Mouse (Mus musculus) E14TG2a.4 (cell line): ENCODE data around the gene Lcn9.

Experiments used
- CTCF ChIP-seq: conservative IDR thresholded peaks from 2 replicates; pipeline ENCODE4 v1.5.1; 2014; ENCODE audit warnings: low read length
- NANOG ChIP-seq: IDR thresholded peaks from 2 replicates; pipeline ENCODE4 v1.6.1; 2014; ENCODE audit warnings: borderline replicate concordance, low read length, mixed read lengths
- POU5F1 ChIP-seq: IDR thresholded peaks from 2 replicates; pipeline ENCODE4 v1.6.1; 2014; ENCODE audit warnings: low read length, borderline replicate concordance

DNA sequence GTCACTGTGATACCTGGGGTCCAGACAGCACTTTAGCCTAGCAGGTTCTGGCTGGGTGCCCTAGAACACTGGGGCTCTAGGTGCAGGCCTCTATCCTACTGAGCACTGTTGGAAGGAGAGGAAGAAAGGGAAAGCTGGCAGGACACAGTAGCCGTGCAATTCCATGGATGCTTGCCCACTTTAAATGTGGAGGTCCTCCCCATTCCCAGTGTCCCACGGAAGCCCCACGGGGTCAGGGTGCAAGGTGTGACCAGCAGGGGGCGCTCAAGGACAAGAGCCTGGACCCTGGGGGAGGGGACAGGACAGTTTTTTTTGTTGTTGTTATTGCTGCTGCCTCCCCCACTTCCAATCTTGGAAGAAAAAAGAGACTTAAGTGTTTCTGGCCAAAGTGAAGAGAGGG is 27.4 kb downstream of the Lcn9 start:
- TF ChIP-seq CTCF = peak; percentile 75
- TF ChIP-seq POU5F1 = no peak
- TF ChIP-seq NANOG = no peak
